13 mouse cellular contexts compared by ENCODE assay signal in genomic region chr1:64695156-64695555, GRCm38 (mm10).
"Had no signal": no experiment of that assay in that cellular context is flagged by ENCODE, and none has a peak within 500 bp of the region (broad histone marks: within the 10 kb centered on the region; RNA-seq: fewer than 3 reads in every experiment).

No protein-coding gene starts in this region.

- H3K27me3 ChIP-seq: midbrain, embryonic 12.5 days; neural tube, embryonic 12.5 days; stomach, embryonic 15.5 days had no signal

- DNase-seq: lung, adult 18-20 months; lung, embryonic 14.5 days; lung, postnatal 10 days; lung, postnatal 4 days; midbrain, embryonic 14.5 days; right cerebral cortex, postnatal 14 days; thymus, adult 2 months; thymus, postnatal 25 days; thymus, postnatal 4 days had no signal

- H3K36me3 ChIP-seq: midbrain, embryonic 12.5 days; neural tube, embryonic 12.5 days; stomach, embryonic 15.5 days had no signal

- H3K4me3 ChIP-seq: midbrain, embryonic 12.5 days; neural tube, embryonic 12.5 days; stomach, embryonic 15.5 days had no signal

- H3K4me1 ChIP-seq: stomach, embryonic 15.5 days had no signal

- H3K9ac ChIP-seq: lung, embryonic 14.5 days; midbrain, embryonic 12.5 days; neural tube, embryonic 12.5 days; stomach, embryonic 15.5 days had no signal

- H3K4me2 ChIP-seq: lung, embryonic 14.5 days; midbrain, embryonic 12.5 days; neural tube, embryonic 12.5 days; stomach, embryonic 15.5 days had no signal

- H3K27ac ChIP-seq: midbrain, embryonic 12.5 days; neural tube, embryonic 12.5 days; stomach, embryonic 15.5 days; stomach, postnatal 0 days had no signal

- H3K9me3 ChIP-seq: midbrain, embryonic 12.5 days; neural tube, embryonic 12.5 days; stomach, embryonic 15.5 days had no signal
